Mouse (Mus musculus) frontal cortex, adult (tissue): ENCODE data around the gene Skil.
A peak's percentile ranks its signal among the peaks of the same experiment; 100 is the strongest.

Experiments
- ATAC-seq: cut with Nextera tagmentation; 2 replicates; pipeline ENCODE4 v1.9.2; 2017; ENCODE audit warnings: mild to moderate bottlenecking, moderate library complexity, mixed read lengths; ENCODE audit not compliant: low TSS enrichment

Skil gene

GRCm38 (mm10) chr3:31083507-31084245 is 11.2 kb upstream of the Skil start:
- ATAC-seq, result no peak; the same call in 1 of the 2 replicates

- no peak for ATAC-seq
Measured at GRCm38 (mm10) chr3:31085000-31085399, 9.9 kb upstream of the Skil start.

- no peak for ATAC-seq
Measured at GRCm38 (mm10) chr3:31088789-31089775, 5.8 kb upstream of the Skil start.

GRCm38 (mm10) chr3:31089956-31090355 is 4.9 kb upstream of the Skil start:
- no peak for ATAC-seq

GRCm38 (mm10) chr3:31093196-31093595 is 1.7 kb upstream of the Skil start:
- peak; percentile 44 for ATAC-seq

- ATAC-seq, result peak; percentile 35
Measured at GRCm38 (mm10) chr3:31093627-31094351, 1.1 kb upstream of the Skil start.

GRCm38 (mm10) chr3:31095179-31095490 is 277 bp downstream of the Skil start:
- ATAC-seq, result no peak

GRCm38 (mm10) chr3:31095491-31096154 is 765 bp downstream of the Skil start:
- ATAC-seq, result 0 out of 2 replicates have a peak, but pooled peaks have one; percentile 10

GRCm38 (mm10) chr3:31096155-31097101 is 1.6 kb downstream of the Skil start:
- no peak for ATAC-seq

- ATAC-seq, result no peak
Measured at GRCm38 (mm10) chr3:31097102-31097720, 2.4 kb downstream of the Skil start.

- ATAC-seq, result no peak
Measured at GRCm38 (mm10) chr3:31097976-31098375, 3.1 kb downstream of the Skil start.

- no peak for ATAC-seq
Measured at GRCm38 (mm10) chr3:31098556-31098955, 3.7 kb downstream of the Skil start.

GRCm38 (mm10) chr3:31100026-31100425 is 5.2 kb downstream of the Skil start:
- ATAC-seq, result no peak

GRCm38 (mm10) chr3:31100802-31101201 is 5.9 kb downstream of the Skil start:
- no peak for ATAC-seq

- no peak for ATAC-seq
Measured at GRCm38 (mm10) chr3:31104936-31105335, 10.1 kb downstream of the Skil start.

- ATAC-seq, result no peak
Measured at GRCm38 (mm10) chr3:31106597-31106996, 11.7 kb downstream of the Skil start.

- ATAC-seq, result peak; percentile 34; the same call in 1 of the 2 replicates
Measured at GRCm38 (mm10) chr3:31107674-31108073, 12.8 kb downstream of the Skil start.

- ATAC-seq, result peak; percentile 92
Measured at GRCm38 (mm10) chr3:31109108-31109507, 14.2 kb downstream of the Skil start.

GRCm38 (mm10) chr3:31123098-31123497 is 28.2 kb downstream of the Skil start:
- ATAC-seq, result no peak

GRCm38 (mm10) chr3:31126303-31126702 is 31.4 kb downstream of the Skil start:
- ATAC-seq, result no peak
